Mouse (Mus musculus) liver, embryonic 15.5 days (tissue): ENCODE data around the gene Cldn6. TPM values are rescaled to one million over a fixed set of nuclear protein-coding genes. Genes with fewer than 3 reads are reported as not detected.
A peak's percentile ranks its signal among the peaks of the same experiment; 100 is the strongest.

Experiments used
- ATAC-seq: fragments of 200-750 bp; cut with Nextera tagmentation; 2 replicates; pipeline ENCODE4 v1.8.0; 2017; ENCODE audit warnings: moderate number of reproducible peaks, mild to moderate bottlenecking, moderate library complexity; ENCODE audit not compliant: insufficient read depth
- H3K27ac ChIP-seq: fragments of 300-500 bp; sonication (generic); replicated peaks from 2 replicates; pipeline ENCODE4 v1.5.1; 2015; ENCODE audit warnings: mild to moderate bottlenecking, inconsistent platforms
- H3K27me3 ChIP-seq: fragments of 300-500 bp; sonication (generic); 2 replicates; pipeline ENCODE4 v1.6.1; 2015; ENCODE audit warnings: mild to moderate bottlenecking, inconsistent platforms
- H3K36me3 ChIP-seq: fragments of 300-500 bp; sonication (generic); replicated peaks from 2 replicates; pipeline ENCODE4 v1.6.1; 2015; ENCODE audit warnings: moderate library complexity, mild to moderate bottlenecking, inconsistent platforms
- H3K4me1 ChIP-seq: fragments of 300-500 bp; sonication (generic); replicated peaks from 2 replicates; pipeline ENCODE4 v1.6.1; 2015; ENCODE audit warnings: inconsistent platforms
- H3K4me2 ChIP-seq: fragments of 300-500 bp; sonication (generic); 2 replicates; pipeline ENCODE4 v1.6.1; 2015; ENCODE audit warnings: moderate library complexity, mild to moderate bottlenecking, inconsistent platforms
- H3K4me3 ChIP-seq: fragments of 300-500 bp; sonication (generic); replicated peaks from 2 replicates; pipeline ENCODE4 v1.5.1; 2015; ENCODE audit warnings: mild to moderate bottlenecking, inconsistent platforms
- H3K9ac ChIP-seq: fragments of 300-500 bp; sonication (generic); 2 replicates; pipeline ENCODE4 v1.6.1; 2015; ENCODE audit warnings: moderate library complexity, mild to moderate bottlenecking, inconsistent platforms
- H3K9me3 ChIP-seq: fragments of 300-500 bp; sonication (generic); replicated peaks from 2 replicates; pipeline ENCODE4 v1.6.1; 2016; ENCODE audit warnings: inconsistent platforms
- WGBS: fragments of 180-500 bp; shearing (Covaris S2); methylation state at CpG from one replicate; pipeline ENCODE4 v1.1.7; 2015; ENCODE audit warnings: mixed read lengths; ENCODE audit not compliant: insufficient replicate concordance; 5-methylcytosine and 5-hydroxymethylcytosine counted together
- polyA plus RNA-seq: library from polyadenylated mRNA; unstranded; fragments of >200 nt; fragmentation: Nextera tagmentation; extraction: Ambion mirVana; gene quantifications from 2 replicates; pipeline ENCODE4 v1.2.1, GENCODE M21; 2015

Gene Cldn6
- polyA plus RNA-seq, 1 experiment from 2014 or later, result 0.89 TPM

DNA sequence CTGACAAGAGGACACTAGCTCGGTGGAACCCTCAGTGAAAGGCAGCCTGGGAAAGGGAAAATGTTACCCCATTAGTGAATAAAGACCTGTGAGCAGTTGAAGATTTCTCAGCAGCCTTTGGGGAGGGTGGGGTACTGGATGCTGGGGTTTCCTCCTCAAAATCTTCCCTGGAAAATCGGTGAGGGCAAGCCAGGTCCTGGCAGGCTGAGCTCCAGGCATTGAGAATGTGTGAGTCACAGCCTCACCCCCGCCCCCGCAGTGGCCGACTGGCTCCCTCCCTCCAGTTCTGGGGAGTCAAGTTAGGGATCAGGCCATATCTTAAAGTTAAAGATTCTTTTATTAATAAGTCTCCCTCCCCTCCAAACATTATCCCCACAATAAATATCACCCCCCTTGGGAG lies 3.9 kb upstream of the Cldn6 start:
- H3K27ac ChIP-seq, result no peak overlapping the region

DNA sequence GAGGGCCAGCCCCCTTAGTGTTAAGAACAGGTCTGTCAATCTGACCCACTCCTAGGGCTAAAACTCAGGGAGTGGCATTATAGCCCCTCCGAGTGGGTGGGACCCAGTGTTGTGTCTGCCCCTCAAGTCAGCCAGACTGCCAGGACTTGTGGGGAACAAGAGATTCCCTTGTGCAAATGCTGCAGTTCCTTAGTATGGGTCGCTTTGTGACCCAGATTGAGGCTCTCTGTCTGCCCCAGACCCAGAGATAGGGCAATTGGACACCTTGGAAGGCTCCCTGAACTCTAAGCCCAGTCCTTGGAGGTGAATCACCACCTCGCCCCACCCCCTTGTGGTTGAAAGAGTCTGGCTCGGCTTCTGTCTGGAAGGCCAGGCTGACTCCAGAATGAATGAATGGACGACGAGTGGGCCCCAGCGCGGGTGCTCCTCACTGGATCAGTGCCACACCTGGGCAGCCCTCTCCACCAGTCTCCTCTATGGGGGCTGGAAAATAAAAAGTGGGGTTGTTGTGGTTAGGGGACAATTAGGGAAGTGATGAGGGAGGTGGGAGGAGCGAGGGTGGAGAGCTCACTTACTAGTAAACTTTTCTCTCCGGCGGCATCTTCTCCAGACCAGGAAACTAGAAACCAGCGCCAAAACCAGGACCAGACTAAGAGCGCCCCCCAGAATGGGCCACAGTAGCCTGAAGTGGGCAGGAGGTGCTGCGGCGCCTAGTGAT lies 3.3 kb upstream of the Cldn6 start:
- H3K4me2 ChIP-seq, result peak overlapping the region; percentile 92
- no peaks in the 10 kb centered on the region for H3K9me3 ChIP-seq
- no peak overlapping the region for H3K27ac ChIP-seq
- peak overlapping the region; percentile 63 for H3K4me3 ChIP-seq
- peaks cover 55% of the 10 kb centered on the region for H3K4me1 ChIP-seq
- no peak overlapping the region for H3K9ac ChIP-seq
- H3K27me3 ChIP-seq, result peaks cover 65% of the 10 kb centered on the region
- WGBS, result 13% methylated on average over 15 of the region's 15 CpGs
- H3K36me3 ChIP-seq, result no peaks in the 10 kb centered on the region
- ATAC-seq, result no peak

More for the DNA sequence above, 3.9 kb upstream of the Cldn6 start:
- Histone ChIP-seq H3K27me3 (peaks cover 59% of the 10 kb centered on the region), H3K9ac (no peak overlapping the region; the same call in 1 of the 2 replicates), H3K9me3 (no peaks in the 10 kb centered on the region), H3K4me3 (peak overlapping the region; percentile 74; the same call in 1 of the 2 replicates), H3K36me3 (peaks cover 5% of the 10 kb centered on the region; the same call in 1 of the 2 replicates), H3K4me2 (no peak overlapping the region), H3K4me1 (peaks cover 55% of the 10 kb centered on the region)
- no peak for ATAC-seq
- 49% methylated on average over 5 of the region's 5 CpGs for WGBS

DNA sequence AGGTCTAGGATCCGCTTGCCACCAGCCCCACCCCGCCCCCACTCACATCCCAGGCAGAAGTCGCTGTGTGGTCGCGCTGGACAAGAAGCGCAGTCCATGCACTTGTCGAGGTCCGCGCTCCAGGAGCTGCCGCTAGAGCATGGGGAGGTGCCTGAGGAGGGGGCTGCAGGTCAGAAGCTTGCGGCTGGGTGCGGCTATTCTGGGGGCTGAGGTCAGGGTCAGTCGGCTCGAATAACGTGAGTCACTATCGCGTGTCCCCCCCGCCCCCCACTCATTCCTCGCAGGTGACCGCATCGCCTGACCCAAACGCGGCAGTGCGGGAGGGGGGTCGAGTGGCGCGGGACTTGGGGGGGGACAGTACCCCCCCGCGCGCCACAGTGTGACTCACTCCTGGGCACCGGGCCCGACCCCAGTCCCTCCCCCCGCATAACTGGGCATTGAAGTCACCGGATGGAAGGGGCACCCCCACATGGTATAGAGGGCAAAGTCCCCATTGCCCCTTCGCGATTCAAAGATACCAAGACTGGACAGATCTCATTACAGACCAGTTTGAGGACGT lies 2.5 kb upstream of the Cldn6 start:
- peak overlapping the region; percentile 42; the same call in 1 of the 2 replicates for H3K9ac ChIP-seq
- ATAC-seq, result no peak
- H3K4me2 ChIP-seq, result peak overlapping the region; percentile 92
- no peaks in the 10 kb centered on the region for H3K36me3 ChIP-seq
- peak overlapping the region; percentile 63 for H3K4me3 ChIP-seq
- no peak overlapping the region for H3K27ac ChIP-seq
- H3K9me3 ChIP-seq, result no peaks in the 10 kb centered on the region
- H3K4me1 ChIP-seq, result peaks cover 55% of the 10 kb centered on the region
- H3K27me3 ChIP-seq, result peaks cover 74% of the 10 kb centered on the region
- under 1% methylated on average over 37 of the region's 37 CpGs for WGBS

DNA sequence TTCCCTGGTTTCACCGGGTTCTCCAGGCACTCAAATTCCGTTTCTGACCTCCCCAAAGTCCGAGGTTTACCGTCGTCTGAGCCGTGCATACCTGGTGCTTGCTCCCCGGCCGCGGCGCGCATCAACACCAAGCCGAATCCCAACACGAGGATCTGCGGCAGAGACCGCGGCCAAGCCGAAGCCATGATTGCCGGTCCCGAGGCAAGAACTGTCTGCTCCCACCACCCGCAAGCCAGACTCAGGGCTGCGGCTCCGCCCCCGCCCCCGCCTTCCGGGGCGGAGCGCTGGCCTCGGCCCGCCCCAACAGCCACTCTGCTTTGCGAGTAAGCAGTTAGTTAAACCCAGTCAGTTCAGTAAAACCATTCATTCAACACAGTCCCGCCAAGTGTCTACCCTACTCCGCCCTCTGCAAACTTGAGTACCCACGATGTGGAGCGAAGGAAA lies 1.8 kb upstream of the Cldn6 start, which contains the start of gene Tnfrsf12a:
Tnfrsf12a (minus strand) TSS at position 233 of the 444 bp plus-strand sequence.
- no peak within 1 kb of the TSS for H3K27ac ChIP-seq
- H3K27me3 ChIP-seq, result peaks cover 81% of the 10 kb centered on the region
- H3K9ac ChIP-seq, result peak within 1 kb of the TSS; percentile 42; the same call in 1 of the 2 replicates
- peak within 1 kb of the TSS; percentile 92 for H3K4me2 ChIP-seq
- H3K36me3 ChIP-seq, result no peaks in the 10 kb centered on the region
- no peaks in the 10 kb centered on the region for H3K9me3 ChIP-seq
- ATAC-seq, result peak; percentile 20; the same call in 1 of the 2 replicates
- peak within 1 kb of the TSS; percentile 63 for H3K4me3 ChIP-seq
- peaks cover 55% of the 10 kb centered on the region for H3K4me1 ChIP-seq
- WGBS, result under 1% methylated on average over 34 of the region's 34 CpGs

DNA sequence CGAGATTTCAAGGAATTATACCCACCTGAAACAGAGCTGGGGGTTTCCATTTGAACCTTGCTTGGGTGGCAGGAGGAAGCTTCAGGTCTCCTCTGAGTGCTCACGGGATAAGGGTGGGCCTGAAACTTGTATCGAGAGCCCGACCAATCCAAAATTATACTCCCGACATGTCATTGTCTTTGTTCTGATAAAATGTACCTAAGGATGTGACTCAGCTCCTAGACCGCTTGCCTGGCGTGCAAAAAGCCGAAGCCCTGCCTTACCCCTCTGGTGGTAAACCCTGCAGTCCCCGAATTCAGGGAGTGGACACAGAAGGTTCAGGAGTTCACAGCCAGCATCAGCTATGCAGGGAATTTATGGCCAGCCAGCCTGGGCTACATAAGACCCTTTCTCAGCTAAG lies 1.3 kb downstream of the Cldn6 start:
- no peaks in the 10 kb centered on the region for H3K9me3 ChIP-seq
- H3K4me3 ChIP-seq, result no peak overlapping the region
- no peak for ATAC-seq
- no peak overlapping the region for H3K27ac ChIP-seq
- no peak overlapping the region for H3K4me2 ChIP-seq
- H3K9ac ChIP-seq, result no peak overlapping the region
- no peaks in the 10 kb centered on the region for H3K36me3 ChIP-seq
- WGBS, result 36% methylated on average over 9 of the region's 9 CpGs
- peaks cover 100% of the 10 kb centered on the region for H3K27me3 ChIP-seq
- peaks cover 31% of the 10 kb centered on the region for H3K4me1 ChIP-seq

DNA sequence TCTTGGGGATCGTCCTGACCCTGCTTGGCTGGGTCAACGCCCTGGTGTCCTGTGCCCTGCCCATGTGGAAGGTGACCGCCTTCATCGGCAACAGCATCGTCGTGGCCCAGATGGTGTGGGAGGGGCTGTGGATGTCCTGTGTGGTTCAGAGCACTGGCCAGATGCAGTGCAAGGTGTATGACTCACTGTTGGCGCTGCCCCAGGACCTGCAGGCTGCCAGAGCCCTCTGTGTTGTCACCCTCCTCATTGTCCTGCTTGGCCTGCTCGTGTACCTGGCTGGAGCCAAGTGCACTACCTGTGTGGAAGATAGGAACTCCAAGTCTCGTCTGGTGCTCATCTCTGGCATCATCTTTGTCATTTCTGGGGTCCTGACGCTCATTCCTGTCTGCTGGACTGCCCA lies 2.0 kb downstream of the Cldn6 start:
- H3K9ac ChIP-seq, result no peak overlapping the region
- H3K9me3 ChIP-seq, result no peaks in the 10 kb centered on the region
- H3K4me1 ChIP-seq, result peaks cover 24% of the 10 kb centered on the region
- no peak overlapping the region for H3K4me2 ChIP-seq
- ATAC-seq, result no peak
- no peak overlapping the region for H3K27ac ChIP-seq
- 52% methylated on average over 10 of the region's 10 CpGs for WGBS
- no peaks in the 10 kb centered on the region for H3K36me3 ChIP-seq
- peaks cover 94% of the 10 kb centered on the region for H3K27me3 ChIP-seq
- no peak overlapping the region for H3K4me3 ChIP-seq

DNA sequence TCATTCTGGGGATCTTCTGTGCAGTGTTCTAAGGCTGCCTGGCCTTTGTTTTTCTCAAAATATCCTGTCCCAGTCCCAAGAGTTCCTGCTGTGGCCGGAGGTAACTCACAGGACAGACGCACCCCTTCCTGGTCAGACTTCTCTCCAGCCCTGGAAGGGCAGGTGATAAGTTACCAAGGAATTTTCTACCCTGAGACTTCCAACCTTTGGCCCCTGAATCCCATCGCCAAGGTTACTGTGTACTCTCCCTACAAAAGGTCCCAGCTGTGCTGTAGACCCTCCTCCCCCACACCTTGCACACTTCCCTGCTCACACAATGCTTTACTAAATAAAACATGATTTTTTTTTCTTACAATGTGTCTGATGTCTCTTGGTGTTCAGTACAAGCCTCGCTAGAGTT lies 3.0 kb downstream of the Cldn6 start:
- H3K4me2 ChIP-seq, result no peak overlapping the region
- H3K9ac ChIP-seq, result no peak overlapping the region
- H3K27ac ChIP-seq, result no peak overlapping the region
- H3K9me3 ChIP-seq, result no peaks in the 10 kb centered on the region
- H3K4me1 ChIP-seq, result peaks cover 14% of the 10 kb centered on the region
- H3K4me3 ChIP-seq, result no peak overlapping the region
- no peak for ATAC-seq
- H3K27me3 ChIP-seq, result peaks cover 84% of the 10 kb centered on the region
- H3K36me3 ChIP-seq, result no peaks in the 10 kb centered on the region
- 43% methylated on average over 4 of the region's 4 CpGs for WGBS

DNA sequence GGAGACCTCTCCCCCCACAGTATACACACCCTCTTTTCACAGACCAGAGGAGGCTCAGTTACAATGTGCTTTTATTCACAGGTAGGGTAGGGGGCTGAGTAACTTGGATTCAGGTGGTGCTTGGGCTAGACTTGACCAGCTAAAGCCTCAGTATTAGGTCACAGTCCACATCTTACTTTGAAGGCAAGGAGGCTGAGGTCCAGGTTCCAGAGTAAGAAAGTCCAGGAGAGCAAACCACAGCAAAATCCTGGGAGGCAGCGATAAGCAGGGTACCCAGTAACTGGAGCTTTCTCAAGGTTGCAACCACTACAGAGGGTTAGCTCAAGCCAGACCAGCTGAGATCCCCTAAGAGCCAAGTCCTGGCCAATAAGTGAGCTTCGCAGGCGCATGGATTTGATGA lies 3.5 kb downstream of the Cldn6 start:
- no peaks in the 10 kb centered on the region for H3K36me3 ChIP-seq
- H3K9me3 ChIP-seq, result no peaks in the 10 kb centered on the region
- ATAC-seq, result no peak
- H3K9ac ChIP-seq, result no peak overlapping the region
- peaks cover 9% of the 10 kb centered on the region for H3K4me1 ChIP-seq
- H3K4me3 ChIP-seq, result no peak overlapping the region
- WGBS, result 46% methylated on average over 3 of the region's 3 CpGs
- H3K27ac ChIP-seq, result no peak overlapping the region
- H3K4me2 ChIP-seq, result no peak overlapping the region
- H3K27me3 ChIP-seq, result peaks cover 79% of the 10 kb centered on the region

DNA sequence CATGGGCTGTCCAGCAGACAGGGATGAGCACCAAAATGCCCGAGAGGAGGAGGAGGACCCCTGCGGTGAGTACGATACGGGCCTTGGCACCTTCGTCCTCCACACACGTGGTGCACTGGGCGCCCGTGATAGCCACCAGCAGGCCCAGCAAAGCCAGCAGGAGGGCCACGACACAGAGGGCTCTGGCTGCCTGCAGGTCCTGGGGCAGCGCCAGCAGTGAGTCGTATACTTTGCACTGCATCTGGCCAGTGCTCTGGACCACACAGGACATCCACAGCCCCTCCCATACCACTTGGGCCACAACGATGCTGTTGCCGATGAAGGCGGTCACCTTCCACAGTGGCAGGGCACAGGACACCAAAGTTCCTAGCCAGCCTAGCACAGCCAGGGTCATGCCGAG lies 4.2 kb downstream of the Cldn6 start:
- Histone ChIP-seq H3K9ac (no peak overlapping the region), H3K4me1 (0 out of 2 replicates have a peak, but pooled peaks cover 4% of the 10 kb centered on the region), H3K4me2 (no peak overlapping the region), H3K36me3 (no peaks in the 10 kb centered on the region), H3K27me3 (peaks cover 72% of the 10 kb centered on the region), H3K9me3 (no peaks in the 10 kb centered on the region), H3K27ac (no peak overlapping the region), H3K4me3 (no peak overlapping the region)
- ATAC-seq, result no peak
- 24% methylated on average over 15 of the region's 15 CpGs for WGBS

DNA sequence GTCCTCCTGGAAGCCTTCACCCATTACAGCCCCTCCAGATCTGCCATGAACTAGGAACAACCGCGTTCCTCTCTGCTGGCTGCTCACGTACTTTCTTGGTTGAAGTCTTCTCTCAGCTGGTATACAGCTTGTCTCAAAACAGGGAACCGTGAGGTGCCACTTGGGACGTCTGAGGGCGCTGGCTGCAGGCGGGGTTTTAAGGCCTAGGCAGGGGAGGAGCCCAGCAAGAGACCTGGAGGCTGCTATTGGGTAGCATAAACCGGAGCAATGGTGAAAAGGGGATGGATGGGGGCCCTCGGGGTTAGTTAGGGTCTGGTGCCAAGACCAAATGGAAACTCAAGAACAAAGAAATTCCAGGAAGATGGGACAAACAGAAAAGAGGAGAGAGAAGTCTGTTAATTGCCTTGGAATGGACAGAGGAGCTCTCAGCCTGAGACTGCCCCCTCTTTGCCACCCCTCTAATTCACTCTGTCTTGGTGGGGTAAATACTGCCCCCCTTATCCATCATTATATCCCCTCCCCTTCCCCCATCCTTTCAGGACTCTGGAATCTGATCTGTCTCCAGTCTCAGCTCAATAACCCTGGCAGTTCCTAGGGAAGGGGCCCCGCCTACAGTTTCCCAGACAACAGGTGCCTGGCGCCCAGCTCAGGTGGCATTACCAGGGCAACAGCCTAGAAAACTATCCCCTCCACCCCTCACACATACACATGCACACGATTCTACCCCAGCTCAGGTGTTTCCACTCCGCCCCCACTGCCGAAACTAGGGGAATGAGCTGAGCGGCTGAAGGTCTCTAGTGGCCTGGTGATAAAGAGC lies 5.0 kb downstream of the Cldn6 start, which contains the start of gene Cldn9:
Cldn9 (minus strand) TSS at position 171 of the 817 bp plus-strand sequence.
- Histone ChIP-seq H3K9me3 (no peaks in the 10 kb centered on the region), H3K9ac (no peak within 1 kb of the TSS), H3K4me2 (no peak within 1 kb of the TSS), H3K27ac (no peak within 1 kb of the TSS), H3K4me3 (no peak within 1 kb of the TSS), H3K36me3 (no peaks in the 10 kb centered on the region), H3K4me1 (0 out of 2 replicates have a peak, but pooled peaks cover 4% of the 10 kb centered on the region), H3K27me3 (peaks cover 64% of the 10 kb centered on the region)
- ATAC-seq, result no peak
- 28% methylated on average over 15 of the region's 15 CpGs for WGBS

DNA sequence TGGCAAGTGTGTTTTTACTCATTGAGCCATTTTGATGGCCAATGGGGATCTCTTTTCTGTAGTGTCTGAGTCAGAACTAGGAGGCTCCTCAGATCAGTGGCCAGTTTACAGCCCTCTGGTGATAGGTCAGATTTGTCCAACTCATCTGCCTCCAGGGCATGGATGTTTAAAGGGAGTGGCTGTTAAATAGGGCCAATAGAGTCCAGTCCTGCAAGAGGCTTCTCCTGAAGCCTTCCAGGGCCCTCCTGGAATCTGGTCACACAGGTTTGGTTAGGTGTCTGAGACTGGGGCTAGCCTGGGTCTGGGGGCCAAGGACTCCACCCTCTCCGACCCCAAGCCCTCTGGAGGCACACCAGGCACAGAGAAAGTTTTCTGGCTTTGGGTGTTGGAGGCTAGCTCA lies 15.4 kb downstream of the Cldn6 start:
- H3K27me3 ChIP-seq, result peaks cover 66% of the 10 kb centered on the region
- no peak for ATAC-seq

More for the DNA sequence above, 15.4 kb downstream of the Cldn6 start:
- Histone ChIP-seq H3K9me3 (no peaks in the 10 kb centered on the region), H3K27ac (no peak overlapping the region), H3K36me3 (no peaks in the 10 kb centered on the region), H3K4me3 (no peak overlapping the region), H3K9ac (no peak overlapping the region), H3K4me1 (peaks cover 6% of the 10 kb centered on the region), H3K4me2 (no peak overlapping the region)
- 31% methylated on average over 1 of the region's 1 CpGs for WGBS
